Mouse (Mus musculus) B cell, adult 2 months (primary cell): ENCODE data around the gene Bzw2.

ENCODE experiments used
- DNase-seq, 2 experiments: peaks; one replicate each; pipeline ENCODE4 v3.0.0; 2022

Gene Bzw2

GRCm38 (mm10) chr12:36134111-36134510 lies 23.8 kb downstream of the Bzw2 start:
- no peak for DNase-seq

GRCm38 (mm10) chr12:36133547-36133946 lies 24.3 kb downstream of the Bzw2 start:
- DNase-seq: no peak

GRCm38 (mm10) chr12:36132668-36133067 lies 25.2 kb downstream of the Bzw2 start:
- DNase-seq: no peak

- DNase-seq: no peak
Measured at GRCm38 (mm10) chr12:36132254-36132653, 25.6 kb downstream of the Bzw2 start.

GRCm38 (mm10) chr12:36129826-36130225 lies 28.1 kb downstream of the Bzw2 start:
- DNase-seq: no peak

- DNase-seq: no peak
Measured at GRCm38 (mm10) chr12:36126049-36126448, 31.8 kb downstream of the Bzw2 start.

- DNase-seq: no peak
Measured at GRCm38 (mm10) chr12:36119244-36119643, 38.6 kb downstream of the Bzw2 start.

GRCm38 (mm10) chr12:36117161-36117560 lies 40.7 kb downstream of the Bzw2 start:
- DNase-seq: no peak

- no peak for DNase-seq
Measured at GRCm38 (mm10) chr12:36112081-36112480, 45.8 kb downstream of the Bzw2 start.

- DNase-seq: no peak
Measured at GRCm38 (mm10) chr12:36111110-36111509, 46.8 kb downstream of the Bzw2 start.

- DNase-seq: no peak
Measured at GRCm38 (mm10) chr12:36110457-36110856, 47.4 kb downstream of the Bzw2 start.

- DNase-seq: no peak
Measured at GRCm38 (mm10) chr12:36108442-36108841, 49.4 kb downstream of the Bzw2 start.

GRCm38 (mm10) chr12:36103592-36103910 lies 54.3 kb downstream of the Bzw2 start:
- no peak for DNase-seq

GRCm38 (mm10) chr12:36102733-36103591 lies 54.9 kb downstream of the Bzw2 start:
- no peak for DNase-seq

GRCm38 (mm10) chr12:36095371-36095880 lies 62.5 kb downstream of the Bzw2 start:
- no peak for DNase-seq

- no peak for DNase-seq
Measured at GRCm38 (mm10) chr12:36093081-36093670, 64.7 kb downstream of the Bzw2 start.

GRCm38 (mm10) chr12:36091964-36092363 lies 65.9 kb downstream of the Bzw2 start:
- no peak for DNase-seq

- no peak for DNase-seq
Measured at GRCm38 (mm10) chr12:36089221-36089620, 68.7 kb downstream of the Bzw2 start.

- DNase-seq: no peak
Measured at GRCm38 (mm10) chr12:36088804-36089203, 69.1 kb downstream of the Bzw2 start.

- no peak for DNase-seq
Measured at GRCm38 (mm10) chr12:36085380-36085779, 72.5 kb downstream of the Bzw2 start.

GRCm38 (mm10) chr12:36078101-36078899 lies 79.6 kb downstream of the Bzw2 start:
- DNase-seq: no peak

- DNase-seq: no peak
Measured at GRCm38 (mm10) chr12:36072860-36073259, 85.0 kb downstream of the Bzw2 start.

- no peak for DNase-seq
Measured at GRCm38 (mm10) chr12:36070231-36070630, 87.6 kb downstream of the Bzw2 start.

GRCm38 (mm10) chr12:36067538-36067937 lies 90.3 kb downstream of the Bzw2 start:
- no peak for DNase-seq
